Mouse (Mus musculus): Measurements from ENCODE around the gene Khsrp.

- TF ChIP-seq CTCF (IDR thresholded peaks at IDR 0.05; ENCODE audit: control insufficient read depth, insufficient read depth, insufficient read length) (no peak), USF1 (IDR thresholded peaks at IDR 0.05; ENCODE audit: low read depth) (no peak), MAX (IDR thresholded peaks at IDR 0.05) (no peak), FOSL1 (IDR thresholded peaks at IDR 0.05; ENCODE audit: insufficient read depth, low read length, poor library complexity, severe bottlenecking) (no peak), CEBPB (IDR thresholded peaks at IDR 0.05; ENCODE audit: low read depth) (no peak), MYOG (IDR thresholded peaks at IDR 0.05; ENCODE audit: control insufficient read depth, extremely low read depth, insufficient read length) (no peak)
These were observed 42.3 kb downstream of the Khsrp start for GRCm38 (mm10) chr17:56988921-56989430.

Measured in C2C12 (cell line).